Mouse (Mus musculus) spleen, postnatal 14 days (tissue): ENCODE measurements around the gene St6galnac5.

Experiments used
- DNase-seq, 2 experiments: peaks; one replicate each; pipeline ENCODE4 v3.0.0; 2021 to 2022; ENCODE audit warnings: low spot score in 2 of 2

Gene St6galnac5

DNA sequence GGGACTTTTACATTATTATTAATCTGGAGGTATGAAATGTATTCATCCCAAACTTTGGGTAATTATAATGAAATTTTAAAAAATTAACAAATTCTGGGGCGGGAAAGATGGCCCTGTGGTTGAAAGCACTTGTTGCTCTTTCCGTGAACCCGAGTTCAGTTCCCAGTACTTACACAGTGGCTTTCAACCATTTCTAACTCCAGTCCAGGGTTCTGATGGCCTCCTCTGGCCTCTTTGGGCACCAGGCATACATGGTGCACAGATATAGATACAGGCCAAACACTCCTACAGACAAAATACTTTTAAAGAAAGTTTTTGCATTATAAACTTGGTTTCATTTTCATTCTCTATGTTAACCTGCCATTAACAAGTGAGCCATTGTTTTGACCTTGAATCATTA lies 68.4 kb downstream of the St6galnac5 start:
- DNase-seq = no peak

DNA sequence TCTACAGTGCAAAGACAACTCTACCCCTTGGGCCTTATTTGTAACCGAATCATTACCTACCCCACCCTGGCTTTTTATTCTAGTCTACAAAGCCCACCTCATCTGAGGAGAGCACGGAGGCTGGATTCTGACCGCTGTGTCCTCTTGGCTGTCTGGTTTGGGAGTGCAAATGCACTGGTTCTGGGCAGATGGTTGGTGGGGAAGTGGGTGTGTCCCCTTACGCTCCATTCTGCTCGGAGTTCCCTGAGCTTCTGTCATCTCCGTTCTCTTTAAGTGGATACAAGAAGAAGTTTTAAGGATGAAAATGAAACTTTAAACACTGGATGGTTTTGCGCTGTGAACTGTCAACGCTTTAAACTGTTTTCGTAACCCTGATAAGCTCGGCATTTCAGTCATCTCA lies 68.9 kb downstream of the St6galnac5 start:
- DNase-seq = no peak

DNA sequence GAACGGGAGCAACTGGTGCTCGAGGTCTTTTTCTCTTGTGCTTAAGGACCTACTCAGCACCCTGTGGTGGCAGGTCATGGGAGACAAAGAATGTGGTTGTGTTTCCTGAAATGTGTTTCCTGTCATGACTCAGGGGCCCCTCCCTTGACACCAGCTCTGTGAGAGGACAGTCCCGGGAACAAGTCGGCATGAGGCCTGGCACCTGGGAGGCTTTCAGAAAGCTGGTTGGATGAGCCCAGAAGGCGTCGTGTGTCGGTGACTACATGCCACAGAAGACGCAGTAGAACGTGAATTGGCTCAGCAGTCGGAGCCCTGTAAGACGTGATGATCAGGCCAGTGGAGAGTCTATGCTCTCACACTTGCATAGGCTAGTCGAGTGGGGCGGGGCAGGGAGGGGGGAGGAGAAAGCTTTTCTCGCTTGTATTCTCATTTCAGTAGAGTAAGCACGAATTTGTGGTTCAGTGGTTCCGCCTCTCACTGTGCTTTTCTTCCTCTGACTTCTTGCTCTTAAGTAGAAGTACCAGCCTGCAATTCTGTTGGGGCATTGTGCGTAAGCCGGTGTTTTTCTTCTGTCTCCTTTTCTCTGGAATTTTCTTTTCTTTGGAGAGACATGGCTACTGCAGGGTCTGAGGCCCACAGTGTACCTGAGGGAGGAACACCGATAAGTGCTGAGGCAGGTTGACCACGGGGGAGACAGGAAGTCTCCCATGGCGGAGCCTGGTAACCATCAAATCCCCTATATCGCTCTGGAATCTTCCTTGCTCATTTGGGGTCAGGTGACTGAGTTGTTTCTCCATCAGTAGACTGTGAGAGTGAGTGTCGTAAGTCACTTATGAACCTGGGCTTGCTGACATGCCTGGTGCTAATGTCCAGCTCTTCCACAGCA lies 69.6 kb downstream of the St6galnac5 start:
- no peak for DNase-seq

DNA sequence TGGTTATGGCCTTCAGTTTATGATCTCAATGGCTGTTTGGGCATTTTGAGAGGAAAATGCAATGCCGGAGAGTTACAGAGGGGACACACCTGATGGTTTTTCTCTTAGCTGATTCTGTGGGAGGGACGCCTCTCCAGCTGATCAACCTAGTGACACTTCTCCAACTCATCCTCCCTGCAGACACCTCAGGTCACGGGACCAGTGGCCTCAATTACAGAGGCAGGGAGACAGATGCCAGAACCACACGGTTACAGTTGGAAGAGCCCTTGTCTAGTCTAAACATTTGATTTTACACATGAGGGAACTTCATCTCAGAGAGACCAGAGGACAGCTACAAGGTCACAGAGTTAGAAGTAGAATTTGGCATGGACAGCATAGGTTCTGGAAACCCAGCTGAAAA lies 70.5 kb downstream of the St6galnac5 start:
- no peak for DNase-seq

DNA sequence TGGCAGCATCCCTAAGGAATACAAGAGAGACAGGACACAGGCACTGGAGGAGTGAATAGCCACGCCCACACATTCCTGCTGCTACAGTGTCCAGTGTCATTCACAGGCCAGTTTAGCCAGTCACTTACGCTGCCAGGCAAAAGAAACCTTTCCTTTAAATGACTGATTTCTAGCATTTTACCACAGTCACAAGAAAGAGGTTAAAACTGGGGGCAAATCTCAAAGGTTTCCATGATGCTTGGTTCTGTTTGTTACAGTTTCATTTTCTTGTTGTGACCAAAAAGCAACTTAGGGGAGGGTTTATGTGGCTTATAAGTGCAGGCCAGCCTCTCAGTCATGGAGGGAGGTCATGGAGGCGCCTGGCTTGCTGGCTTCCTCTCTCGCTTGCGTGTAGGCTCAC lies 74.4 kb downstream of the St6galnac5 start:
- DNase-seq = no peak

DNA sequence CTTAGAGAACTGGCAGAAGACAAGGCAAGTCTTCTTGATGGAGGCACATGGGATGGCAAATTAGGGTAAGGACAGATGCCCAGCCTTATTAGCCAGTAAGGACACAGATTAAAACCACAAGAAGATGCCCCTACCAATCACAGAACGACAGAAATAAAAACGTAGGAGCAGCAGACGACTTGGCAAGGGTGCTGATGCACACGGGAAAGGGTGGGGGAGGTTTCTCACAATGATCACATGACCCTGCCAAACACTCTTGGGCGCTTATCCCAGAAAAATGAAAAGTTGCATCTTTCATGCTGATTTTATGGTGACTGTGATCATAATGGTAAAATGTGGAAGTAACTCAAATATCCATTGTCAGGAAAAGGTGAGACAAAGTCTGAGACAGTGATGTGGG lies 75.0 kb downstream of the St6galnac5 start:
- DNase-seq = no peak

DNA sequence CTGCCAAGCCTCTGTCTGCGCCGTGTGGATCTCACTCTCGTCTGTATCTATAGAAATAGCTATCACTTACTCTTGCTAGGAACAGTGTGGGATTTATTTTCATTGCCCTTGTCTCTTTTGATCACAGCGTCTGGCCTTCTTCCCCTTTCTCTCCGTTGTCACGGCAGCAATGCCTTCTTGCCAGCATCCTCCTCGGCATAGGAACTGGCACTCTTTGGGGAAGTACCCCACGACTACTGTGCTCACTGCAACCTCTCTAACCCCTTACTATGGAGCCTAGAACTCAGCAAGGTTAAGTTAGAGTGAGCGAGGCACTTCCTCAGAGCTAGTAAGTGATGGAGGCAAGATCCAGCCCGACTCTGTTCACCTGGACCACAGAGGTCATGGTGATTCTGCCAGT lies 76.2 kb downstream of the St6galnac5 start:
- no peak for DNase-seq

DNA sequence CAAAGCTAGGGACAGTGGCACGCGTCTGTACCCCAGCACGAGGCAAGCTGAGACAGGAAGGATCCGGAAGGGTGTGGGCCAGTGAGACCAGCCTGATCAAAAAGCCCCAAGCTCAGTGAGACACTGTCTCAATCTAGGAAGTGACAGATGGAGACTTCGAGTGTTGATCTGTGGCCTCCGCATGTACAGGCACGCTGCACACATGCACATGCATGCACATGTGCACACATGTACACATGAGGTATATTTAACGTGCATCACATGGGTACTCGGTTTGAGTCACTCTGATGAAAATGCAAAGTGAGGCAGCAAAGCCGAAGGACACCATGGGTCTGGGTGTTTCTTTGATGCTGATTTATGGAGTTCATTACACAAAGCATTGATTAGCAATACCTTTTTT lies 77.0 kb downstream of the St6galnac5 start:
- no peak for DNase-seq

DNA sequence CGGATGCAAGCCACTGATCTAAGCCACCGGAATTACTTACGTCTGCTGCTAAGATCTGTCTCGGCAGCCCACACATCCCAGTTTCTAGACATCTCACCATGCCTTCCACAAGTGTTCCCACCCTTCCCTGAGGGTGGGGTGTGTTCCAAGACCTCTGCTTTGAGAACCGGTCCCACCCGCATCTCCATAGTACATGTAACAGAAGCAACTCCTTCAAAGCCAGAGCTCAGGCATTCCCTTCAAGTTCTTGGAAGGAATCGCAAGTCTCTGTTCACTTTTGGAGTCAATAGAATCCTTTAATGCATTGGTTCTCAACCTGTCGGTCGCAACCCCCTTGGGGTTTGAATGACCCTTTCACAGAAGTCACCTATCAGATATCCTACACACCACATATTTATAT lies 83.1 kb downstream of the St6galnac5 start:
- no peak for DNase-seq

DNA sequence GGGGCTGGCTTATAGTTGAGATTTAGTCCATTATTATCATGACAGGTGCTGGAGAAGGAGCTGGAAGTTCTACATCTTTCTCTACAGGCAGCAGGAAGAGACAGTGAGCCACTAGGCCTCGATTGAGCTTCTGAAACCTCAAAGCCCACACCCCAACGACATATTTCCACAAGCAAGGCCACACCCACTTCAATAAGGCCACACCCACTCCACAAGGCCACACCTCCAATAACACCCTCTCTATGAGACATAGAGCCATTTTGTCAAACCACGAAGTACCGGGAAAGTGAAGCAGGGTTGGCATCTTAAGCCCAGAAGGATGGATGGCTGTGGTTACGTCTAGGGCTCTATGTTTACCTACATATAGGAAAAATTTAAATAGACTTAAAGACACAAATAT lies 84.8 kb downstream of the St6galnac5 start:
- no peak for DNase-seq

DNA sequence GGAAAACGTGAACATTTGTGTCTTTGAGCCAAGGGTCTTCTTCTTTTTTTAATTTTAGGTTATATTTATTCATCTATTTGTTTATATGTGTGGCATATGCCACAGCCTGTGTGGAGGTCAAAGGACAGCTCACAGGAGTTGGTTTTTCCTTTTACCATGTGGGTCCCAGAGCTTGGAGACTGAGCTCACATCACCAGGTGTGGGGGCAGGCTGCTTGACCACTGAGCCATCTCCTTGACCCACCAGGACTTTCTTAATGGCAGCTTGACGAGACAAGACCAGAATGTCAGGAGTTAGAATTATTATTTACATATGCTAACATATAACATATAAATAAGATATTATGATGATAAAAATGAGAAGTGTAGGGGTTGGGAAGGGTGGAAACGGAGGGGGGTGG lies 85.9 kb downstream of the St6galnac5 start:
- no peak for DNase-seq

DNA sequence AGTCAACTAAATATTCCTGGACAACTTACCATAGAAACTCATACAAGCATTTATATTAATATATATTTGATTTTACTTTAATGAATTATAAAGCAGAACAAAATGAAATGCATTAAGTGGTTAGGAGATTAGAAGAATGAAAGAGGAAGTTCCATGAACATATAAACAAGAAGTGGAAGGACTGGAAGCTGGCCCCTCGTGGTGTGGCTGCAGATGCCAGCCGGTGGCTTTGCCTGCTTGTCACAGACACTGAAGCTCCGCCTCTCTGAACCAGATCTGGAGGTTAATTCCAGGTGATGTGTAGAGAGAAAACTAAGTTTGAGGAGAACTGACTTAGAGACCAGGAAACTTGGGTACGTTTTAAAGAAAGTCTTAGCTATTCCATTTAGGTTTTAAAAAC lies 87.1 kb downstream of the St6galnac5 start:
- no peak for DNase-seq

DNA sequence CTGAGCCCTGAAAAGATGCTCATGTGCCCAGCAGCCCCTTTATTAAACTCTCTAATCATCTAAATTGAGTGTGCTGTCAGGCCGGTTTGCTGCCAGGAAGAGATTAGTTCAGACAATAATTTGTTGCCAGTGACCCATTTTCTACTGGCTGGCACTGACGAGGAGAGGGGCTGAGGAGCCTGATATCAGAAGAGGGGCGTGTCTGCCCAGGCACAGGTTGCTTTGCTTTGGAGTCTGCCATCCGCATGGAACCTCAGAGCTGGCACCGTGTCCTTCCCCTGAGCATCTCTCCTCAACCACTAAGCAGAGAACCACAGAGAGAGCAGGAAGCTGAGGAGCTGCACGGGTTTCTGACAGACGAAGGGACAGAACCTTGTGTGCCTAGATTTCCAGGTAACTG lies 93.9 kb downstream of the St6galnac5 start:
- DNase-seq = no peak

DNA sequence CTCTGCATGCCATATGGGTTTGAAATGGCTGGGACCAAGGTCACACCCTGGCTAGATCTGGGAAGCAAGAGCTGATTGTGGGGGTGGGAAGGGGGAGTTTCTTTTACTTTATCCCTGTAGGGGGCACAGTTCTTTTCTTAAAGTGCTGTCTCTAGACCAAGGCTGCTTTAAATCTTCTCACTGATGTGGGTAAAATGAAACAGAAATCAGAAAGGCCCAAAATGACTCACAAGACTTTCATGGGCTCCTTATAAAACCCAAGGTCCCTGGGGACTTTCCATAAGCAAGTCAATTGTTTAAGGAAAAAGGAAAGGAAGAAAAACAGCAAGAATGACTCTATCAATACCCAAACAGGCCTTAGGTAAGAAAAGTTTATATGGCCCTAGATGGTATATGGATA lies 95.3 kb downstream of the St6galnac5 start:
- no peak for DNase-seq

DNA sequence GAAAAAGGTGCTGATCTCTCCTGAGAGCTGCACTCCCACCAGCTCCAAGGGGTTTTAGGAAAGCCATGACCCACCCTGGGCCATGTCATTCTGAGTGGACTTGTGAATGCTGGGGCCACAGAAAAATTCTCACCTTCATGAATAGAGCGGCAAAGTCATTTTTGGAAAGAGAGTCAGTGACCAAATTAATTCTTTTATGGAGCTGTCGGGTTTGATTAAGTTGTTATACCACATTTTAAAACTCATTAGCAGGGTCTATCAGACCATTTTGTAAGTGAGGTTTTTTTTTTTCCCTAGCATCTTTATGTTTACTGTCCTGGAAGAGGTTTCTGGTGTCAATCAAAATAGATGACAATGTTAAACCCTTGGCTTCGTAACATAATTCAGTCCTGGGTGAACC lies 98.5 kb downstream of the St6galnac5 start:
- no peak for DNase-seq

DNA sequence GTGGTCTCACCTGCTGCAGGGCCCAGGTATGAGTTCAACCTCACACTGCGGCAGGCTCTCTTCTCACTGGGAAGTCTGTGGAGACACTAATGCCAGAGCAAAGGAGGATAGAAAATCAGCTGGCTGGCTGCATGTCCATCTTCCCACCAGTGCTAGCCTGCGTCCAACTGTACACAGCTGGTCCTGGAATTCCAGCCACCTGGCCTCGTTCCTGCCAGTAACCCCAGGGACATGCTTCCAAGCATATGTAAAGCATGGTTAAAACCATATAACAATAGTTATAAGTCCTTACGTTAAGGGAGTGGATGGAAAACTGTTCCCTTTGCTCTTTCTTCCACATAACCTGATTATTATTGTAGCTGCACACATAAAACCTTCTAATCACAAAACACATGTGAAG lies 100.3 kb downstream of the St6galnac5 start:
- no peak for DNase-seq

DNA sequence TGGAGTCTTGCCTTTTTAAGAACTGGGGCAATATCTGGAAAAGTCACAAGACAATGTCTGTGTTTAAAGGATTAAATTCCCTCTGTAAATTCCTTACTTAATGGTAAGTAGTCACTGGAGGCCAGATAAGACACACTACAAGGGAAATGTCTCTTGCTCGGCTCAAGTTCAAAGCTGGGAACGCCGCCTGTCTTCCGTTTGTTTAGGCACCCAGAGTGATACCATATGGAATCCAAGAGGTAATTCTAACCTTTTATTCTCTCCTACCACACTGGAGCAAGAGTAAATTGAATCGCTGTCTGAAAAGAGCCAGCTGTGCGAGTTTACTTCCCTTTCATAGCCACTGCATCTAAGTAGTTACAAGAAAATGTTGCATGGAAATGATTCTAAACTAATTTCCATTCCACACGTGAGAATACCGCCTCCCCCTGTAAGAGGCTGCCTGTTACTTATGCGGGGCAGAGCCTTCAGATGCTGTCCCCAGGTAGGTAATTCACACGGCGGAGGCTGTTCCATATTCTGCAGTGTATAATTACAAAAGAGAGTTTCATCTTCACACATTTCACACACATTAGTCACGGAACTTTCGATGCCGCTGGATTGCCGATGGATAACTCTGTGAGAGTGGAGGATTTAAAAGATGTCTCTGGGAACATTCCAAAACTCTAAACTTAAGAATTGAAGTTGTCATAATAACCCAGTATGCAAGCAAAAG lies 101.8 kb downstream of the St6galnac5 start:
- no peak for DNase-seq

DNA sequence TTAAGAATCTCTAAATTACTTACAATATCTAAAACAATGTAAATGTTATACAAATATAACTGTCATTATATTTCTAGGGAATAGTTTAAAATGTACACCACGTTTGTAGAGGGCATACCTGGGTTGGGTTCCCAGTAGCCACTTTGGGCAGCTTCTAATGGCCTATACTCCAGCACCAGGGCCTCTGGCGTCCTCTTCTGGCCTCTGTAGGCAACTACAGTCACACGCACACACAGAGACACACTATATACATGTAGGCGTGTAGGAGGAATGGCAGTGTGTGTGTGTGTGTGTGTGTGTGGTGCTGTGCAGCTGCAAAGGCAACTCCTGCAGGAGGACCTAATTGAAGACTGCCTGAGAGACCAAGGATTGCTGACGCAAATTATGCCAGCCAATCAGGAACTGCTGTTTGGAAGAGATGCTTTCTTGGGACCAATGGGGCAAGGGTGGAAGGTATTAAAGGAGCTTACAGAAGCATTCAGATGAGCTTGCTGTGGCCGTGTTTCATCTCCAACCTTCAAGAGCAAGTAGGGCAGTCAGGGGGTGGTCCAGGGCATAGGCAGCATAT lies 106.2 kb downstream of the St6galnac5 start:
- DNase-seq = no peak

DNA sequence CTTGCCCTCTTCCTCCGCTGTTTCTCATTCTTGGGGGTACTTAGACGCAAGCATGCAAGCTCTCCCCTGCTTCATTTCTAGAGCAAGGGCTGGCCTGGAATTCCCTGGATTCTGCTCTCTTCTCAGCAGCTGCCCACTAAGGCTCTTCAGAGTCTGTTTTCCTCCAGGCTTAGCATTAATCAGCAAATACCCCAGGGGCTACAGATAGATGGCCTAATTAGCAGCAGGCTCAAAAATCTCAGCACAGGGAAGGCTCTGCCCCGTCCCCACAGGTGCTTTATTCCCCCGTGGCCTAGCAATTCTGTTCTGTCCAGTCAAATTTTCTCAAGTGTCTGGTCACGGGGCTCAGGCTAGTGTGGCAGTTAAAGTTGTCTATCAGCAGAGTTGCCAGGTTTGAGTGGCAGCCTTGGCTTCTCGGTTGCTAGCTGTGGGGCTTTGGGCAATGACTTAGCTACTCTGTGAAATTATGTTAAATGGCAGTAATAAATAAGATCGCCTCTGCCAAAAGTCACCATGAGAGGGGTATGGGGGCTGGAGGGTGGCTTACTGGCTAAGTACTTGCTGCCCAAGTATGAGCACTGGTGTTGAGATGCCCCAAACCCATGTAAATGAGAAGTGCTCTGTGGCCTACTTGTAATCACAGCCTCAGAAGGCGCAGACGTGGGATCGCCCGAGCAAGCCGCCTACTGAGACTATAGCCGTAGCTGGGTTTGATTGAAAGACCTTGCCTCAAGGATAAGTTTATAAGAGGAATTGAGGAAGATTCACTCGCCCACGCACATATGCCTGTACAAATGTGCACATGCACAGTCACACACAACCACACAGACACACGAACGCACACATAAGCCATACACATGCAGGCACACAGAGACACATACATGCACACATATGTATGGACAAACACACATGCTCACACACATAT lies 107.4 kb downstream of the St6galnac5 start:
- DNase-seq = no peak

DNA sequence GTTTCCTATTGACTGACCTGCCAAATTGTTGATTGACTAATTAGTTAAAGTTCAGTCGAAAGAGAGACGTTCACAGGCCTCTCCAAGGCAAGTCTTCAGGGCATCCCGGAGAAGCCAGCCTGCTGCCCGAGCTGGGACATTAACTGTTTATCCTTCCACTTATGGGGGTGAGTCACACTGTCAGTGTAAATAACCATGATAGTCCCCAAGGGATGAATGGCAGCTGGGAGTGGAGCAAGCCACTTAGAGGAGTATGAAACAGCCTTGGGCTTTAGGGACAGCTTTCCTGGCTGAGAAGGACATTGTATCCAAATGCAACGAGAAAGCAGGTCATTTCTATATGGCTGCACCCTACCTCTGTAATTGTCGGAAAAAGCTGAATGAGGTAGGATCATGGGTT lies 109.5 kb downstream of the St6galnac5 start:
- no peak for DNase-seq

DNA sequence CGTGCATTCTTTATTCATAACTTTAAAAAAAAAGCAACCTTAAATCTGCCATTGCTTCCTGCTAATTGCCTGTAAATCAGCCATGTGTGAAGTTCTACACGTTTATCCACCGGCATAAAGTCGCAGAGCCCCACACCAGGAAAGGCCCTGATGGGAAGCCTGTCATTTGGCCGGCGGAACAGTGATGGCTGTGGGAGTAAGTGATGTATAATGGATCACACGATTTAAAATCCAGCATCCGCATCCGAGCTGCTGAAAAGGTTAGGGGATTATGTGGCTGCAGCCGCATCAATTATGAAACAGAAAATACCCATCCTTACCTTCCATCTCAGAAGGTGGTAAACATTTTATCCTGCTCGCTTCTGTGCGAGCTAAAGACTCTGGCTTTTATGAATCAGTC lies 110.0 kb downstream of the St6galnac5 start:
- no peak for DNase-seq
